Mouse (Mus musculus): Measurements from ENCODE around the gene Rab3b. TPM values are rescaled to one million over a fixed set of nuclear protein-coding genes. Genes with fewer than 3 reads are reported as not detected.

The Rab3b gene
- 1 to 10 TPM in 1 of 2 experiments, under 1 TPM in 1; 0.24 to 1.1 TPM for total RNA-seq (2021)

DNA sequence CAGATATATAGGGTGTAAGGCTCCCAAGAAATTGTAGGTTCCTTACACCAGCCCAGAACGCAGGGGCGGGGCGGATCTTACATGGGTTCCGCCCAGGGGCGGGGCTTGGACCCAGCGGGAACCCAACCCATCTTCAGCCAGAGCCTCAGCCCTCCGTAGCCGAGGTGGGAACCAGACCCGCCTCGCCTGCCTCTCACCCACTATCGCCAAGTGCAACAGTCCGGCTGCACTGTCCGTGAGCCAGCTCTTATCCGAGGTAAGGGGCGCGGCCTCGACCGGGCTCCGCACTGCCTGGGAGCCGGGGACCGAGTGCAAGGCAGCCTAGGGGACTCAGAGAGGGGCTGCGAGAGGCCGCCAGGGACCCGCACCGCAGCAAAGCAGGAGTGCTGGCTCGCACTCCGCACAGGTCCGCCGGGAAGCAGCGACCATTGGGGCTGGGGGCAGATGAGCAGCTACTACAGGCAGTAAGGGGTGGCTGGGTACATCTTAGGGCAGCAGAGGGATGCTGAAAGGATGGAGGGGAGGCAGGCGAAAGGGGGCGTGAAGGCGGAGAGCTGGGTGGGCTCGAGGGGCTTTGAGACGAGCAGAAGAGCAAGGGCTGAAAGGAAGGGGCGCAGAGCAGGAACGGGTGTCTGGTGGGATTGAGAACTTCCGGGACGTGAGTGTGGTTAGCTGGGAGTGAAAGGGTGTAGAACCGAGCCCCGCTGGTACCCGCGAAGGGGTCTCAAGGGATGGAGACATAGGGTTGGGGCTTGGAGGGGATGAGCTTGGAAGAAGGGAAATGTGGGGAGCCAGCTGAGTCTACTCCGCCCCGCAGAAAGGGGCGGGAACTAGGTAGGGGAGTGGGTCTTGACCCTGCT, at the start of gene Rab3b:
Gene Rab3b (plus strand): TSS at position 101 of the 860 bp plus-strand sequence.
- intact Hi-C loops (cut with DNase I) = no loop called here
- peak; percentile 14 to 40 for DNase-seq

DNA sequence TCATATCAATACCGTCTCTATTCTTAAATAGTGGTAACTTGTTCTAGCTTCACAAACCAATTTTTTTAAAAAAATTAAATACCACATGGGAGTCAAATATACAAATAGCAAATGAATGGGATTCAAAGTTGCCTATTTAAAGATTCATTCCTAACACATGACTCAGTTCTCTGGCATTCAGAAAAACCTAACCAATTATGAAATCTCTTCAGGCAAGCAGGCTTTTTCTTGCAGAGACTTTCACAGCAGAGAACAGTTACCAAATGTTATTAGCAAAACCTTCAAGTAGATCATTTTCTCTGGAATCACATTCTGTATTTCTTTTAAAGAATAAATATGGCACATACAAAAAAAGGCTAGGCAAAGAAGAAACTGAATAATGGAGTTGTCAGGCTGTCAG, 48.2 kb upstream of the Rab3b start:
- intact Hi-C loops (cut with DNase I) = loop anchor here (2.0 kb wide), 1 partner anchor 450 kb away; the partner anchor contains the start of gene Eps15
- DNase-seq = no peak

DNA sequence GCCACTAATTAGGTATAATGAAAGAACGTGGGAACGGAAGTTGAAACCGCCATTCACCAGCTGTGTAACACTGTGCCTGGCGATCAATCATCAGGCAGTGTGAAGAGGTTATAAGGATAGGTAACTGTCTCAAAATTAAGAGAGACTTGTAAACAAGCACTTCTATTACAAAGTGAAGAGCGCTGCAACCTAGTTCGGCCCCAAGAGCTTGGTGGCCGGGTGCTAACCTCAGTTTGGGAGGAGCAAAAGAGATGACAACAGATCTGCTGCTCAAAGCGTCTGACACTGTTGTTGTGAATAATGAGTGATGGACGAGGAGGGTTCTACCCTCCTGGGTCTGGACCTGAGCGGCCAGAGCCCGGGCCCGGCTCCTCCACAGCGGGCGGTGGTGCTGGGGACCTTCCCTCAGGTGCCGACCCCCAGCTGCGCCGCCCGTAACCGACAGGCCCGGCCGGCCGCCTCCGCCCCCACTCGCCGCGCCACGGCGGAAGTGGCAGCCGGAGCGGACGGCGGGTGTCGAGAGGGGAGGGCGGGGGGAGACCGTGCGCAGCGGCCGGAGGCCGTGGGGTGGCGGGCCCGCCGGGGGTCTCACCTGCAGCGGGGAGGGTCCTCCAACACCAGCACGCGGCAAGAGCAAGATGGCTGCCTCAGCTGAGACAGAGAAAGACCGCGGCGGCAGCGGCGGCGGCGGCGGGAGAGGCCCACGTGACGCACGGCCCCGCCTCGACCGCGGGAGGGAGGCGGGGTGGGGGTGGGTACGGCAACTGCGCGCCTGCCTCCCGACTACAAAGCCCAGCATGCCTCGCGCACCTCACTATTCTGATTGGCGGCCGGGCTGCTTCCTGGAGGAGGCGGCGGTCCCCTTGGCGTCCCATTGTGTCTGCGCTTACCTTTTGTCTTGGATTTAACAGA, 45.7 kb upstream of the Rab3b start, which contains the start of gene Btf3l4:
Gene Btf3l4 (minus strand): TSS at position 699 of the 912 bp plus-strand sequence.
- peak; percentile 84 to 89 for DNase-seq
- intact Hi-C loops (cut with DNase I) = loop anchor here (2.0 kb wide), 1 partner anchor 52 kb away; the partner anchor contains the start of gene Zfyve9

DNA sequence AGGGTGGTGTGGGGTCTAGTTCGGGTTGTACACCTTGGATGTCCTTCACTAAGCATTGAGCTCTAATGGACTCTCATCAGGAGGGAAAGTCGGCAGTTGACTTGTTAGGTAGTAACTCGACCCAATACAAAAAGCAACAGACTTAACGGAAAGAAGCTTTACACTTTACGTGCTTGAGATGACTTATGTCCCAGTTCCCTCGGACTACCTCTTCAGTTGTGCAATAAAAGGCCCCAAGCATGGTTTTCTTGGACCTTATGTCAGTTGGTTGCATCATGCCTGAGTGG, 45.1 kb upstream of the Rab3b start:
- DNase-seq = no peak
- intact Hi-C loops (cut with DNase I) = loop anchor here (1.0 to 2.0 kb wide), 2 partner anchors 14 to 53 kb away; partner anchors contain the start of genes Kti12 and Zfyve9

DNA sequence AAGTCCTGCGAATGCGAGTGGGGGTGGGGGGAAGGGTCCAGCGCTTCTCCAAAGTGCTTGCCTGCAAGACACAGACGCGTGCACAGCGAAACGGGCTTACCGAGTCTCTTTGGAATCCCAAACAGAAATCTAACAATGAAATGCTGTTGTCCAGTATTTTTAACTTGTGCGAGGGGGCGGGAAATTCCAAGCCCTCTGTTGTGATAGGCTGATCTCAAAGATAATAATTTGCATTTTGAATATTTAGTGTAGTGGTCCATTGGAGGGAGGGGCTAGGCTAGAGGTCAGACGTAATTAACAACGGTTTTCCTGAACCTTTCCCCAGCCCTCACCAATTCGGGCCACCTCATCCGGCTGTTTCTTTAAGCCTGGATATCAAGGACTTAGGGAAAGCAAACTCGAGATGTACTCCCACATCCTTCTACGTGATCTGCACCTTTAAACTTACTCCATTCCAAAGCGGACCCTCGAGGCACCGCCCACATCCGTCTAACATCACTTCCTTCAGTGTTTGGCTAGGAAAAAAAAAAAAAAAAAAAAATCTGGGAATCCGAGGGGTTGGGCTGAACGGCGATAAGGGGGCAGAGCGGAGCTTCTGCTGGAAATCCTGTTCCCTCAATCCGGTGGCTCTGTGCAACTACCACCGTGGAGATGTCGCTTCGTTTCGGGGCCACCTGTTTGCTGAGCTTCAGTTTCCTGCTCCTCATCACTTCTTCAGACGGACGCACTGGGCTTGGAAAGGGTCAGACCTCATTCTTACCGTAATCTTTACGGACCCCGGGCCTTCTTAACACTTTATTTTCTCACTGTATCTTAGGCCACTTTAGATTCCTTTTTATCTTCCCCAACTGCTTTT, 44.5 kb upstream of the Rab3b start, which contains the start of gene Txndc12:
Gene Txndc12 (plus strand): TSS at position 487 of the 856 bp plus-strand sequence.
- DNase-seq = peak; percentile 84 to 87
- intact Hi-C loops (cut with DNase I) = loop anchor here (1.0 kb wide), 1 partner anchor 13 kb away; the partner anchor contains the start of gene Kti12

DNA sequence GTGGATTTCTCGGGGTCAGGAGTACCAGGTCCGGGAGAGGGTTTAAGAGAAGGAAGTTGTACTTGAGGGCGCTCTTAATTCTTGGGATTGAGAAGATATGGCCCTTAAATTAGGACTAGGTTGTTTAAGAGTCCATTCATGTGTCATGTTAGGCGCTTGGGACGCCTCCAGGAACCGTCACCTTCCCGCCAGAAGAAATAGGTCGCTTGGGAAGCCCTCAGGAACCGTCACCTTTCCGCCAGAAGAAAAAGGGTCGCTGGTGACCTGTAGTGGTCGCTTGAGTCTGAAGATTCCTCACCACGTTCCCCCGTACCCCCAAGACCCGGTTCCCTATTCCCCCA, 43.9 kb upstream of the Rab3b start:
- DNase-seq = no peak
- intact Hi-C loops (cut with DNase I) = loop anchor here (1.0 to 5.0 kb wide), 2 partner anchors 12 to 832 kb away; partner anchors contain the start of genes Cdkn2c and Kti12

DNA sequence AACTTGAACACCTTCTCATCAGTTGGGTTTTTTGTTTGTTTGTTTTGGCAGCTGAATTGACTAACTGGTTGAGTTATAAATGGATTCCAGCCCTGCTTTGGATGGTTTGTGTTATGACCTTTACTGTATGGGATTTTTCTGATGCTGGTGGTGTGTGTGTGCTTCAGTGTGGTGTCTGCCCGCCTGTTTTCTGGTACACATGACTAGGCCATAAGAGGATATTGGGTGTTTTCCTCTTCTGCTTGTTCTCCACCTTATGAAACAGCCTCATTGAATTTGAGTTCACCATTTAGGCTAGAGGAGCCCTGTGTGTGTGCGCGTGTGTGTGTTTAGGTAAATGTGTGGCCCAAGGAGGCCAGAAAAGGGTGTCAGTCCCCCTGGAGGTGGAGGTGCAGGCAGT, 43.4 kb upstream of the Rab3b start:
- intact Hi-C loops (cut with DNase I) = loop anchor here (5.0 kb wide), 1 partner anchor 832 kb away; the partner anchor contains the start of gene Cdkn2c
- no peak for DNase-seq

DNA sequence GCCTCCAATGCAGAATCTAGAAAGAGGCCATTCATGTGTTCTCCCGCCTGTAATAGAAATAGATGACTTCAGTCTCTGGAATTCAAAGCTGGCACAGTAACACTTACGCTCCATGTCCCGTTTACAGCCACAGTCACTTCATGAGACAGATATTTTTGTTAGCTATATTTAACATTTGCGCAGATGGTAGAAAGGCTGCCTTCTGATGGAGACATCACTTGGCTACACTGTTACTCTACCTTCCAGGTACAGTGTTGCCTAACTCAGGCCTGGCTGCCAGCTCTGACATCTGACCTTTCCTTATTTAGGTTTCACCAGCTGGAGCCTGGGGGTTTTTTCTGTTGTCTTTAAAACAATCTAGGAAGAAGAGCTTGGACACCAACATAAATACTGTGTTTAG, 40.8 kb upstream of the Rab3b start:
- DNase-seq = no peak
- intact Hi-C loops (cut with DNase I) = loop anchor here (5.0 kb wide), 1 partner anchor 829 kb away; the partner anchor contains the start of gene Cdkn2c

DNA sequence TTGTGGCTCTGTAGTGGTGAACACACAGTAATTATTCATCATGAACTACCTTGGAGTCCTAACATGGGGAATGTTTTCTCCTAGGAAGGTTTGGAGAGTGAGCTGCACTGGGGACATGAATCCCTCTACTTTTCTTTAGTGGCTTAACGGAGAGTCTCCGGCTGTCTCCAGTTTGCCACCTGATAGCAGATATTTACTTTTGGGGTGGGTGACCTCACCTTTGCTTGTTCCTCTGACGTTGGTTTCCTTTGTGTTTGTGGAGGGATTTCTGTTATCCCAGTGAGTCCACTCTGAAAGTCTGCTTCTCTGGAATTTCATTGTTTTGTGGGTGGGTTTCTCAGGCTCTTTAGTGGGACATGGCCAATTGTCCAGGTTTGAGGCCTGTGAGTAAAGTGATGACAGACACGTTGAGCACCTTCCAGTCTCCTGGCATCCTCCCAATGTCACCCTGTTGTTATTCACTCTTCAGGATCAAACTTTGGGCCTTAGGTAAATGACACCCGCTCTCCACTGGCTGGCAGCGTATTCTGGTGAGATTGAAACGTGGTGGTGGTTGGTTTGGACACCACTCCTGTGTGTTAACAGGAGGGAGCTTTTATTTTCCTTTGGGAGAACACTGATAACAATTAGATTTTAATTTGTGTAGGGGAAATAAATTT, 36.8 kb upstream of the Rab3b start:
- intact Hi-C loops (cut with DNase I) = no loop called here
- DNase-seq = no peak

DNA sequence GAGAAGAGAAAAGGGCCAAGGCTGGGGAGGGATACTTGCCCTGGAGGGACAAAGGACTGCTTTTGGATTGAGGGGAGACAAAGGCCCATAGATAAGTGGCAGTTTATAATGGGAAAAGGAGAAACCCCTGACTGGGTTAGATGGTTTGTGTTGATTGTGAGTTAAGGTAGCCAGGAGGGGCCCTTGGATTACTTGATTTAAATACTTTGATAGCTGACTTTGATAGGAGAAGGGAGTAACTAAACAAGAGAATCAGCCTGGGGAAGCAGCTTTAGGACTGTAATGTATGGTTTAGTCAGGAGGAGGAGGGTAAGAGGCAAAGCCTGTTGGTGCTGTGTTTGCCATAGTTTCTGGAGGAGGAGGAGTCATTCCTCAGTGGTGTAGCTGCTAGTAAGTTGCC, 35.5 kb upstream of the Rab3b start:
- DNase-seq = no peak
- intact Hi-C loops (cut with DNase I) = no loop called here

DNA sequence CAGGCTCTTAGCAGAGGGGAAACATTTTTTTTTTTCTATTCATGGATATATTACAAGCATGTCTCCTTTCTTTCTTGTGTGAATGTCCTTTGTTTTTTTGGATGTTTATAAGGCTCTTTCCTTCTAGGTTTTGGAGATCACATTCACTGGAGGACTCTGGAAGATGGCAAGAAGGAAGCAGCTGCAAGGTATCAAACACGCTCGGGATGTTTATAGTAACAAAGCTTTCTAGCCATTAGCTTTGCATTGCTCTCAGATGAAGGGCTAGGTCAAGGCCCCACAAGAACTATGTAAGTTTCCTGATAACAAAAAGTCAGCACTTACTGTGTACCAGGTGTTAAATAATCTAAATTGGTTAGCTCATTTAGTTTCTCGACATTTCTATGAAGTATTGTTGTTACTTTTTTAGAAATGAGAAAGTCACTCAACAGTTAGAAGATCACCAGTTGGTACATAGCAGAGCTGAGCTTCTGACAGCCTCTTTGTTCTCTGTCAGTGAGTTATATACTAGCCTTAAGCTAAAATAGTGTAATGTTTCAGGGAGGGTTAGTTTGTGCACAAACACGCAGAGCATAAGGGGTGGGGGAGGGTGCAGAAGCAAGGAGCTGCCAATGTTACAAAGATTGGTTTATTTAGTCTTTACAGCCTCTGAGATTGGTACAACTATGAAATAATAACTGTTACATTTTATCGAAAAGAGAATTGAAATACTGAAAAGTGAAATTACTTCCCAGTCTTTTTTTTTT, 32.9 kb upstream of the Rab3b start:
- intact Hi-C loops (cut with DNase I) = no loop called here
- DNase-seq = no peak

DNA sequence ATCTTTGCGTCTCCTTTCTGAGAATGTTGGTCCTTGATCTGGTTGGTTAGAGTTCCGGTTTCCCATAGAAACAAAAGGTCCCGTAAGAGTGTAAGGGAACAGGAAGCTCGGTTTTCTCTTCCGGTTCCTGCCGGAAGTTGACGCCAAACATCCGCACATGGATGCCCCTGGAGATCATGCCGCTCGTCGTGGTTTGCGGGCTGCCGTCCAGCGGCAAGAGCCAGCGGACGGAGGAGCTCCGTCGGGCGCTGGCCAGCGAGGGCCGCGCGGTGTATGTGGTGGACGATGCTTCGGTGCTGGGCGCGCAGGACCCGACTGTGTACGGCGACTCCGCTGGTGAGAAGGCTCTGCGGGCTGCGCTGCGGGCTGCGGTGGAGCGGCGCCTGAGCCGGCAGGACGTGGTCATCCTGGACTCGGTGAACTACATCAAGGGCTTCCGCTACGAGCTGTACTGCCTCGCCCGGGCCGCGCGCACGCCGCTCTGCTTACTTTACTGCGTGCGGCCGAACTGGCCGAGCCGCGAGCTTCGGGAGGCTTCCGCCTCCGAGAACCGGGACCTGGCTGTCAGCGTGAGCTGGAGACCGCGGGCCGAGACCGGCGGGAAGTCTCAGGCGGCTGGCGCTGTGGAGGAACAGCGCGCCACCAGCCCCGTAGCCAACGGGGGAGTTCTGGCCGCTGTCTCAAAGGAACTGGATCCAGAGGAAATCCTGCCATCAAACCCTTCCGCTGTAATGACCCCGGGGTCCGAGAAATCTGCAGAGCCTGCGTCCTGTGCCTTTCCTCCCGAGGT, 31.0 kb upstream of the Rab3b start, which contains the start of gene Kti12:
Gene Kti12 (plus strand): TSS at position 71 of the 790 bp plus-strand sequence.
- intact Hi-C loops (cut with DNase I) = loop anchor here (1.0 kb wide), 1 partner anchor 14 kb away; the partner anchor contains the start of gene Txndc12
- DNase-seq = peak; percentile 81 to 87

DNA sequence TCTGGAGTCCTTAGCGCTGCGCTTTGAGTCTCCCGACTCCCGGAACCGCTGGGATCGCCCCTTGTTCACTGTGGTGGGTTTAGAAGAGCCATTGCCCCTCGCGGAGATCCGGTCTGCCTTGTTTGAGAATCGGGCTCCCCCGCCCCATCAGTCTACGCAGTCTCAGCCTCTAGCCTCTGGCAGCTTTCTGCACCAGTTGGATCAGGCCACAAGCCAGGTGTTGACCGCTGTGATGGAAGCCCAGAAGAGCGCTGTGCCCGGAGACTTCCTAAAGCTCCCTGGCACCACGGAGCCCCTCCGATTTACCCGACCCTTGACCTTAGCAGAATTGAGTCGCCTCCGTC, 30.4 kb upstream of the Rab3b start, which contains the start of gene A730015C16Rik:
Gene A730015C16Rik (minus strand): TSS at position 115 of the 344 bp plus-strand sequence.
- intact Hi-C loops (cut with DNase I) = no loop called here
- peak in 1 of 2 experiments; percentile 43 for DNase-seq

DNA sequence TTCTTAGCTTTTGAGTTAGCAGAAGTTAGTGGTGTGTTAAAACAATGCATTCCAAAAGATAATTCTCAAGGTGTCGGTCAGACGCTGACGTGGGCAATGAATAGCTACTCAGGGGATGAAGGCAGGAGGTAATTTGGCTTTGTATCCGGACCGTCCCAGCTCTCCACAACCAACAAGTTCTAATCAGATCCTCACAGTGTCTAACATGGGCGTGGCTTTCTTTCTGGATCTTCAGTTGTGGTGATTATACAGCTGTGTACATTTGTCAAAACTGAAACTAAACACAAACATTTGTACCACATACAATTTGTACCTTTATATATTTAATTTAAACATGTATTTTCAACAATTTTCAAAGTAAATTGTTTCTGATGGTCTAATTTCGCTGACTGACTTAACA, 12.1 kb upstream of the Rab3b start:
- intact Hi-C loops (cut with DNase I) = no loop called here
- no peak for DNase-seq

DNA sequence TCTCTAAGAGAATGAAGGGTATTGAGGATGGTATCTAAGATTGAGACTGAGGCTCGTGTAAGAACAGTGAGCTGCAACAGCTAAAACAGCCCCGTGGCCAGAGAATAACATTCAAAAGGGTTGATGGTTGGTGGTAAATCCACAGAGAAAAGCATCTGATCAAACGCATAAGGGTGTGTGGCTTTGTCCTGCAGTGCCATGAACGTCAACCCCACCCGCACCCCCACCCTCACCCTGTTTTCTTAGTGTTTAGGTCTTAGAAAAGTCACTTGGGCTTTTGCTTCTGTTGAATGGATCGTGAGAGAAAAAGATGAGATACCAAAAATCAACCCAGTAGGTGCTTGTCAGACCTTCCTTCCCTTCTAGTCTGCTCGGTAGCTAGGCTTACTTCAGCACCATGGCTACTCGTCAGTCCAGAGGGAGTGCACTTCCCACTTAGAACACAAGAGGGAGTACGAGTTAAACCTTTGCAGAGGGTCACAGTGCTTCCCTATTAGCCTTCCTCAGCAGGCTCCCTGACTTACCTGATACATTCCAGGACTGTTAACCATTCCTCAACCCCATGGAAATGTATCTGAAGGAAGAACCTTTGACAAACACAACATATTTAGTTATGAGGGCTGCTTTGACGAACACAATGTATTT, 9.0 kb upstream of the Rab3b start:
- intact Hi-C loops (cut with DNase I) = loop anchor here (1.0 to 2.0 kb wide), 3 partner anchors 106 to 295 kb away; no protein-coding TSS in a partner anchor
- DNase-seq = peak; percentile 73 to 76

DNA sequence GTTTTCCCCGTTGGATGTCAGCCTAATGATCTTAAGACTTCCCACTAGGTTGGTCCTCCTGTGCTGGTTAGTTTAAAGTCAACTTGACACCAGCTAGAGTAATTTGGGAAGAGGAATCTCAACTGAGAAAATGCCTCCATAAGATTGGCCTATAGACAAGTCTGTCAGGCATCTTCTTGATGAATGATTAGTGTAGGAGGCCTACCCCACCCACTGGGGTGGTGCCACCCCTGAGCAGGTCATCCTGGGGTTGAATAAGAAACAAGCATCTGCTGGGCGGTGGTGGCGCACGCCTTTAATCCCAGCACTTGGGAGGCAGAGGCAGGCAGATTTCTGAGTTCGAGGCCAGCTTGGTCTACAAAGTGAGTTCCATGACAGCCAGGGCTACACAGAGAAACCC, 5.1 kb upstream of the Rab3b start:
- no peak for DNase-seq
- intact Hi-C loops (cut with DNase I) = no loop called here

DNA sequence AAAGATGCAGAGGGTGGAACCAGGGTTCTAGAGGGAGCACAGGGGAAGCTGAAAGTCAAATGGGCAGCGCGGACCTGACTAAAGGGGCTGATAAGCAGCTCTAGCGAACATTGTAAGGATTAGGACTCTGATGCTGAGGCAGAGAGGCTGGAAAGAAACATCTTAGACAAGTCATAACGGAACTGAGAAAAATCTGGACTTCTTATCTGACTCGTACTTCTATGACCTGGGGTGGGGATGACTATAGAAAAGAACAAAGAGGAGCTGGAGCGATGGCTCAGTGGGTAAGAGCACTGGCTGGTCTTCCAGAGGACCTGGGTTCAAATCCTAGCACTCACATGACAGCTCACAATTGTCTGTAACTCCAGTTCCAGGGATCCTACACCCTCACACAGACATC, 962 bp upstream of the Rab3b start:
- intact Hi-C loops (cut with DNase I) = no loop called here

More for the DNA sequence above, 962 bp upstream of the Rab3b start:
- DNase-seq = no peak
